Mouse (Mus musculus) cerebellum, adult 8-10 months (tissue): Measurements from ENCODE around the gene Dock8.
A peak's percentile ranks its signal among the peaks of the same experiment; 100 is the strongest.

ENCODE experiments used
- DNase-seq: peaks from one replicate; pipeline ENCODE4 v3.0.0; 2022

The Dock8 gene

GRCm38 (mm10) chr19:25136171-25136570, 136.8 kb downstream of the Dock8 start:
- no peak for DNase-seq

- no peak for DNase-seq
These were observed 138.8 kb downstream of the Dock8 start for GRCm38 (mm10) chr19:25137907-25138820.

- DNase-seq = peak; percentile 10
These were observed 145.0 kb downstream of the Dock8 start for GRCm38 (mm10) chr19:25144110-25145028.

GRCm38 (mm10) chr19:25145116-25145515, 145.8 kb downstream of the Dock8 start:
- DNase-seq = no peak

GRCm38 (mm10) chr19:25146122-25146521, 146.8 kb downstream of the Dock8 start:
- DNase-seq = no peak

GRCm38 (mm10) chr19:25149788-25150187, 150.5 kb downstream of the Dock8 start:
- no peak for DNase-seq

- DNase-seq = no peak
These were observed 155.3 kb downstream of the Dock8 start for GRCm38 (mm10) chr19:25154506-25155178.

- DNase-seq = no peak
These were observed 155.9 kb downstream of the Dock8 start for GRCm38 (mm10) chr19:25155250-25155649.

- no peak for DNase-seq
These were observed 156.4 kb downstream of the Dock8 start for GRCm38 (mm10) chr19:25155709-25156108.

- DNase-seq = no peak
These were observed 162.9 kb downstream of the Dock8 start for GRCm38 (mm10) chr19:25162270-25162669.

GRCm38 (mm10) chr19:25163426-25163825, 164.1 kb downstream of the Dock8 start:
- DNase-seq = no peak

GRCm38 (mm10) chr19:25166412-25166811, 167.1 kb downstream of the Dock8 start:
- no peak for DNase-seq

GRCm38 (mm10) chr19:25171395-25171794, 172.1 kb downstream of the Dock8 start:
- DNase-seq = no peak

- no peak for DNase-seq
These were observed 177.4 kb downstream of the Dock8 start for GRCm38 (mm10) chr19:25176746-25177145.

GRCm38 (mm10) chr19:25180024-25180423, 180.7 kb downstream of the Dock8 start:
- DNase-seq = no peak

- no peak for DNase-seq
These were observed 181.2 kb downstream of the Dock8 start for GRCm38 (mm10) chr19:25180547-25180946.

- no peak for DNase-seq
These were observed 184.7 kb downstream of the Dock8 start for GRCm38 (mm10) chr19:25184076-25184475.

- no peak for DNase-seq
These were observed 187.0 kb downstream of the Dock8 start for GRCm38 (mm10) chr19:25186316-25186715.

GRCm38 (mm10) chr19:25187681-25188080, 188.3 kb downstream of the Dock8 start:
- DNase-seq = no peak

GRCm38 (mm10) chr19:25193751-25194150, 194.4 kb downstream of the Dock8 start:
- no peak for DNase-seq

- DNase-seq = no peak
These were observed 200.9 kb downstream of the Dock8 start for GRCm38 (mm10) chr19:25200081-25200860.

GRCm38 (mm10) chr19:25203077-25203476, 203.7 kb downstream of the Dock8 start:
- no peak for DNase-seq
